Mouse (Mus musculus): ENCODE results near the gene Scnm1. TPM values are rescaled to one million over a fixed set of nuclear protein-coding genes. Genes with fewer than 3 reads are reported as not detected.

The Scnm1 gene
- polyA plus RNA-seq, 1 experiment: 50.8 TPM

DNA sequence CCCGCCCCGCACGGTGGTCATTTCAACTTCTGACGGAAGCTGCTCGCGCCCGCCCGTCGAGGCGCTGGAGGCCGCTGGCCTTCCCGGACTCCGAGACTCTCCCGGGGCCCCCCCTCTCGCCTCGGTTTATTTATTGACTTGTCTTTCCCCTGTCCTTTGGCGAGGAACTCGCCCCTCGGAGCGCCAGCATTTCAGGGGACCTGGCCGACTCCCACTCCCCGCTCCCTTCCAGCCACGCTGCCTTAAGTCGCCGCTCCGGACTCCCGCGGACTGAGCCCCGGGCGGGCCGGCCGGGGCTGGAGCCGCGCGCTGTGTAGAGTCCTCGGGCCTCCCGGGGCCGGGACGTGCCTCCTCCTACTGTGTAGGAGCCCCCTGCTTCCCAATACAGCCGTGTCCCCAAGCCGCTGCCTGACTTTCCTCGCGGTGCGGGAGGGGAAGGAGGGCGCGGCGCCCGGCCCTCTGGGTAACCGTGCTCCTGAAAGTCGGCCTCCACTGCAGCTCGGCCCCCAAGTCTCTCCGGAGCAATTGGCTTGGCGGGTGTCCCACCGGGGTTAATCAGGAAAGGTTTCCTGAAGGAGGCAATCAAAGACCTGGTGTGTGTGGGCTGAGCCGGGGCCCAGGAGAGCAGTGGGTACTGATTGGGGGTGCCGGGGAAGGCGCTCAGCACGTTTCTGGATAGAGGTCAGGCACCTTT is 39.6 kb upstream of the Scnm1 start:
- no peak overlapping the region for H3K27ac ChIP-seq (ENCODE audit: insufficient read depth, low read depth, low read length)
- H3K4me3 ChIP-seq (ENCODE audit: insufficient read depth, low read depth, low read length): peak overlapping the region; percentile 30
- H3K36me3 ChIP-seq (ENCODE audit: control insufficient read depth, insufficient read depth, low read length): no peaks in the 10 kb centered on the region
- H3K4me1 ChIP-seq (ENCODE audit: control insufficient read depth, insufficient read depth, low read length): peaks cover 3% of the 10 kb centered on the region; the same call in 1 of the 2 replicates
- H3K27me3 ChIP-seq (replicated peaks; ENCODE audit: control insufficient read depth, insufficient read depth, low read length): no peaks in the 10 kb centered on the region; the same call in 1 of the 2 replicates
- 13% methylated on average over 57 of the region's 58 CpGs for WGBS
- TF ChIP-seq CTCF (conservative IDR thresholded peaks at IDR 0.05; ENCODE audit: insufficient read depth, insufficient read length, low read depth, low read length) (no peak), POLR2A (IDR thresholded peaks at IDR 0.05; ENCODE audit: low read depth, low read length) (no peak)
- DNase-seq: peak; percentile 33

DNA sequence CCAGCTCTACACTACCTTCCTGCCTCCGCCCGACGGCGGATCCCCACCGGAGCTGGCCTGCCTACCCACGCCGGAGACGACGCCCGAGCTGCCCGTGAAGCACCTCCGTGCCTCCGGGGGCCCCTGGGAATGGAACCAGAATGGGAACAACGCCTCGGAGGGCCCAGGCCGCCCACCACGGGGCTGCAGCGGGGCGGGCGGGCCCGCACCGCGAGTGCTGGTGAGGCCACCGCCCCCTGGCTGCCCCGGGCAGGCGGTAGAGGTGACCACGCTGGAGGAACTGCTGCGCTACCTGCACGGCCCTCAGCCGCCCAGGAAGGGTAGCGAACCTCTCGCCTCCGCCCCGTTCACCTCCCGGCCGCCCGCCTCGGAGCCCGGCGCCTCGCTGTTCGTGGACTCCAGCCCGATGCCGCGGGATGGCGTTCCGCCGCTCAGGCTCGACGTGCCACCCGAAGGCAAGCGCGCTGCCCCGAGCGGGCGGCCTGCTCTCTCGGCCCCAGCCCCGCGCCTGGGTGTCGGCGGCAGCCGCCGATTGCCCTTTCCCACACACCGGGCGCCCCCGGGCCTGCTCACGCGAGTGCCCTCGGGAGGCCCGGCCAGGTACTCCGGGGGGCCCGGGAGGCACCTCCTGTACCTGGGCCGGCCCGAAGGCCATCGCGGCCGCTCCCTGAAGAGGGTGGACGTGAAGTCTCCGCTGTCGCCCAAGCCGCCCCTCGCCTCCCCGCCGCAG is 38.9 kb upstream of the Scnm1 start:
- 45% methylated on average over 76 of the region's 84 CpGs for WGBS
- H3K4me3 ChIP-seq (ENCODE audit: insufficient read depth, low read depth, low read length): no peak overlapping the region
- TF ChIP-seq CTCF (conservative IDR thresholded peaks at IDR 0.05; ENCODE audit: insufficient read depth, insufficient read length, low read depth, low read length) (no peak), POLR2A (IDR thresholded peaks at IDR 0.05; ENCODE audit: low read depth, low read length) (no peak)
- H3K36me3 ChIP-seq (ENCODE audit: control insufficient read depth, insufficient read depth, low read length): no peaks in the 10 kb centered on the region
- H3K27me3 ChIP-seq (replicated peaks; ENCODE audit: control insufficient read depth, insufficient read depth, low read length): no peaks in the 10 kb centered on the region; the same call in 1 of the 2 replicates
- H3K4me1 ChIP-seq (ENCODE audit: control insufficient read depth, insufficient read depth, low read length): peaks cover 3% of the 10 kb centered on the region; the same call in 1 of the 2 replicates
- no peak for DNase-seq
- no peak overlapping the region for H3K27ac ChIP-seq (ENCODE audit: insufficient read depth, low read depth, low read length)

DNA sequence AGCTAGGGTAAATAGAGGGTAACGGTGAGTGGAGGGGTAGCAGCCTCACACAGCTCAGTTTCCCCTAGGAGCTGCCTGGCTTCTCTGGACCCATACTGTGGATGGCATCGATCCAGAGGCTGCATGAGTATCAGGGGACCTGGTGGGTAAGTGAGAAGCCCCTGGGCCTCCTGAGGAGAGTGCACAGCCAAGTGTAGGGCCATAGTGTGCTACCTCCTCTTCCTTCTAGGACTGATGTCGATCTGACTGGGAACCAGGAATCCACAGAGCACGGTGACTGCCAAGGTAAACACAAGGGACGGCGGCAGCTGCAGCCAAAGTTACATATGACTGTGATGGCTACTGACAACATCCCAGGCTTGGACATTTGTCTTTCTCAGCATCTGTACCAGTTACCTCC is 37.3 kb upstream of the Scnm1 start:
- TF ChIP-seq POLR2A (IDR thresholded peaks at IDR 0.05; ENCODE audit: low read depth, low read length) (no peak), CTCF (conservative IDR thresholded peaks at IDR 0.05; ENCODE audit: insufficient read depth, insufficient read length, low read depth, low read length) (no peak)
- WGBS: 74% methylated on average over 6 of the region's 6 CpGs
- no peak for DNase-seq
- H3K27ac ChIP-seq (ENCODE audit: insufficient read depth, low read depth, low read length): no peak overlapping the region
- no peaks in the 10 kb centered on the region; the same call in 1 of the 2 replicates for H3K27me3 ChIP-seq (replicated peaks; ENCODE audit: control insufficient read depth, insufficient read depth, low read length)
- no peaks in the 10 kb centered on the region for H3K36me3 ChIP-seq (ENCODE audit: control insufficient read depth, insufficient read depth, low read length)
- no peak overlapping the region for H3K4me3 ChIP-seq (ENCODE audit: insufficient read depth, low read depth, low read length)
- peaks cover 3% of the 10 kb centered on the region; the same call in 1 of the 2 replicates for H3K4me1 ChIP-seq (ENCODE audit: control insufficient read depth, insufficient read depth, low read length)

DNA sequence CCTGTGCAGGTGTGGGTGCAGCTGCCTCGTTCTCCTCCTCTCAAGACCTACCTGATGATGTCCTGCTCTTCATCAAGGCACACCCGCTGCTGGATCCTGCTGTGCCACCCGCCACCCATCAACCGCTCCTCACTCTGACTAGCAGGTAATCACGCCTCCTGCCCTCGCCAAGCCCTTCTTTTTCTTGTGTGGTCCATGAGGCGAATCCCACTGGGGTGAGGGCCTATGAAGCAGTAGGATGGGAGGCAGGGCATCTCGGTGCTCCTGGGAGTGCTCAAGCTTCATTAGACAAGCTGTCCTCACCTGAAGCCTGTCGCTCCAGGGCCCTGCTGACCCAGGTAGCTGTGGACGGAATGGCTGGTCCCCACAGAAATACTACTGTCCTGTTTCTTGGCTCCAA is 36.2 kb upstream of the Scnm1 start:
- no peak for DNase-seq
- TF ChIP-seq CTCF (conservative IDR thresholded peaks at IDR 0.05; ENCODE audit: insufficient read depth, insufficient read length, low read depth, low read length): no peak
- no peak for TF ChIP-seq POLR2A (IDR thresholded peaks at IDR 0.05; ENCODE audit: low read depth, low read length)
- Histone ChIP-seq H3K27me3 (replicated peaks; ENCODE audit: control insufficient read depth, insufficient read depth, low read length) (no peaks in the 10 kb centered on the region; the same call in 1 of the 2 replicates), H3K36me3 (ENCODE audit: control insufficient read depth, insufficient read depth, low read length) (no peaks in the 10 kb centered on the region), H3K4me1 (ENCODE audit: control insufficient read depth, insufficient read depth, low read length) (peaks cover 3% of the 10 kb centered on the region; the same call in 1 of the 2 replicates), H3K4me3 (ENCODE audit: insufficient read depth, low read depth, low read length) (no peak overlapping the region), H3K27ac (ENCODE audit: insufficient read depth, low read depth, low read length) (no peak overlapping the region)
- WGBS: 97% methylated on average over 10 of the region's 10 CpGs

DNA sequence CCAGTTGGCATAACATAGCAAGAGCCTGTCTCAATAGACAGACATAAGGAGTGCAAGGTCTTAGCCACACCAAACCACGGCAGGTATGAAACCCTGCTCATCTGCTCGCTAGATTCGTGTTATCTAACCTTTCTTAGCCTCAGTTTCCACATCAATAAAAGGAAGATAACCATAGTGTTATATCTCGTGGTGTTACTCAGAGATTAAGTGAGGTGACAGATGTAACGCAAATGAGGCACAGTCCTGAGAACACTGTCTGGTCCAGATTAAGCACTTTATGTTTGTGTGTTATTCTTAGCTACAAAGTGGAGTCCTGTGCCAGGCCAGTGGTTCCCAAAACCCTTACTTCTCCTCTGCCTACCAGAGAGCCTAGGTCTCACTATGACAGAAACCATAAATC is 31.0 kb upstream of the Scnm1 start:
- Histone ChIP-seq H3K36me3 (ENCODE audit: control insufficient read depth, insufficient read depth, low read length) (no peaks in the 10 kb centered on the region), H3K4me3 (ENCODE audit: insufficient read depth, low read depth, low read length) (no peak overlapping the region), H3K4me1 (ENCODE audit: control insufficient read depth, insufficient read depth, low read length) (0 out of 2 replicates have a peak, but pooled peaks cover 5% of the 10 kb centered on the region), H3K27me3 (replicated peaks; ENCODE audit: control insufficient read depth, insufficient read depth, low read length) (no peaks in the 10 kb centered on the region), H3K27ac (ENCODE audit: insufficient read depth, low read depth, low read length) (no peak overlapping the region)
- no peak for TF ChIP-seq CTCF (conservative IDR thresholded peaks at IDR 0.05; ENCODE audit: insufficient read depth, insufficient read length, low read depth, low read length)
- no peak for DNase-seq
- WGBS: 88% methylated on average over 5 of the region's 5 CpGs

DNA sequence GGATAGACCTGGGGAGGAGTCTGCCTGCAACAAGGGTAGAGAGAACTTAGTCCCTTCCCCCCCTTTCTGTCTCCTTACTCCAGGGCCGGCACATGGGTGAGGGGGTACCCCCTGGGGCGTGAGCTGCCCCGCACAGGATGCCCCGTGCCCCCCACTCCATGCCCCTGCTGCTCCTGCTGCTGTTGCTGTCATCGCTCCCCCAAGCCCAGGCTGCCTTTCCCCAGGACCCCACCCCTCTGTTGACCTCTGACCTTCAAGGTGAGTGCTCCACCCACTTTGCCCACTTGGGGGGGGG is 30.4 kb upstream of the Scnm1 start:
- WGBS: 86% methylated on average over 5 of the region's 5 CpGs
- Histone ChIP-seq H3K4me3 (ENCODE audit: insufficient read depth, low read depth, low read length) (no peak overlapping the region), H3K27me3 (replicated peaks; ENCODE audit: control insufficient read depth, insufficient read depth, low read length) (no peaks in the 10 kb centered on the region), H3K36me3 (ENCODE audit: control insufficient read depth, insufficient read depth, low read length) (no peaks in the 10 kb centered on the region), H3K4me1 (ENCODE audit: control insufficient read depth, insufficient read depth, low read length) (peaks cover 9% of the 10 kb centered on the region; the same call in 1 of the 2 replicates), H3K27ac (ENCODE audit: insufficient read depth, low read depth, low read length) (no peak overlapping the region)
- TF ChIP-seq CTCF (conservative IDR thresholded peaks at IDR 0.05; ENCODE audit: insufficient read depth, insufficient read length, low read depth, low read length) (no peak), POLR2A (IDR thresholded peaks at IDR 0.05; ENCODE audit: low read depth, low read length) (no peak)
- no peak for DNase-seq

All from kidney, adult 2 months (tissue).